Mouse (Mus musculus) CH12.LX (cell line): ENCODE measurements at regions not wholly inside any gene's neighbourhood (a gene's known extent, or its start where the extent isn't known, plus 50 kb on each side); places are given as distances from the start of the nearest gene placed in this dataset.
A peak's percentile ranks its signal among the peaks of the same experiment; 100 is the strongest.

Experiments used
- DNase-seq: peaks from one replicate; pipeline ENCODE4 v3.0.0-alpha.2; 2013; ENCODE audit errors: extremely low read depth
- H3K27ac ChIP-seq: 2 replicates; pipeline ENCODE4 v1.5.1; 2012; ENCODE audit warnings: low read depth, mild to moderate bottlenecking, control low read depth, moderate library complexity; ENCODE audit not compliant: insufficient read depth
- H3K27me3 ChIP-seq: replicated peaks from 2 replicates; pipeline ENCODE3; 2012; ENCODE audit warnings: inconsistent platforms
- H3K36me3 ChIP-seq, 2 experiments: replicated peaks in 1 of 2; 2 replicates each; pipeline versions ENCODE3 to v1.6.1; 2012; ENCODE audit warnings: inconsistent platforms in 1 of 2, low read length in 1 of 2, mild to moderate bottlenecking in 1 of 2, mixed read lengths in 1 of 2, moderate library complexity in 1 of 2; ENCODE audit not compliant: control insufficient read depth in 1 of 2, insufficient read depth in 1 of 2
- H3K4me1 ChIP-seq, 2 experiments: 2 replicates each; pipeline ENCODE4 v1.6.1; 2012; ENCODE audit warnings: inconsistent platforms in 1 of 2, moderate library complexity in 1 of 2; ENCODE audit not compliant: insufficient read depth in 2 of 2, control insufficient read depth in 1 of 2
- H3K4me2 ChIP-seq: 2 replicates; pipeline ENCODE4 v1.6.1; 2012; ENCODE audit warnings: low read depth, mild to moderate bottlenecking, control low read depth; ENCODE audit not compliant: poor library complexity, insufficient read depth, severe bottlenecking
- H3K4me3 ChIP-seq, 3 experiments: fragments of 150-350 bp in 1 of 3; sonication (generic) in 1 of 3; replicated peaks in 1 of 3; 2 replicates each; pipeline versions ENCODE3 to v1.5.1; 2011 to 2012; ENCODE audit warnings: low read depth in 2 of 3, low read length in 2 of 3, mild to moderate bottlenecking in 2 of 3, moderate library complexity in 2 of 3, control low read depth in 1 of 3, improper control_type of control experiment in 1 of 3, inconsistent platforms in 1 of 3, mixed read lengths in 1 of 3; ENCODE audit not compliant: poor library complexity in 1 of 3
- H3K79me2 ChIP-seq: replicated peaks from 2 replicates; pipeline ENCODE4 v1.6.1; 2012; ENCODE audit warnings: mild to moderate bottlenecking, moderate library complexity; ENCODE audit not compliant: control insufficient read depth, poor library complexity, insufficient read depth, severe bottlenecking; ENCODE audit errors: extremely low read depth
- H3K9ac ChIP-seq: 2 replicates; pipeline ENCODE4 v1.6.1; 2012; ENCODE audit warnings: low read depth, mild to moderate bottlenecking, control low read depth, moderate library complexity; ENCODE audit not compliant: insufficient read depth
- H3K9me3 ChIP-seq: replicated peaks from 2 replicates; pipeline ENCODE3; 2012; ENCODE audit warnings: low read length, inconsistent platforms, mixed read lengths
- BHLHE40 ChIP-seq: IDR thresholded peaks from 2 replicates; pipeline ENCODE4 v1.6.1; 2011; ENCODE audit warnings: mild to moderate bottlenecking, low read depth, low read length, improper control_type of control experiment
- CTCF ChIP-seq, 2 experiments: IDR thresholded peaks in 1 of 2; conservative IDR thresholded peaks in 1 of 2; 2 replicates each; pipeline ENCODE4 v1.5.1; 2011 to 2012; ENCODE audit warnings: low read depth in 2 of 2, low read length in 2 of 2, improper control_type of control experiment in 1 of 2, inconsistent platforms in 1 of 2, mild to moderate bottlenecking in 1 of 2, moderate library complexity in 1 of 2
- EP300 ChIP-seq: IDR thresholded peaks from 2 replicates; pipeline ENCODE4 v1.6.1; 2011; ENCODE audit warnings: low read length, improper control_type of control experiment
- ETS1 ChIP-seq: conservative IDR thresholded peaks from 2 replicates; pipeline ENCODE4 v1.6.1; 2012; ENCODE audit warnings: low read depth, mild to moderate bottlenecking, inconsistent platforms, low read length, improper control_type of control experiment, moderate library complexity
- HCFC1 ChIP-seq: IDR thresholded peaks from 2 replicates; pipeline ENCODE4 v1.6.1; 2012; ENCODE audit warnings: low read depth, mild to moderate bottlenecking, inconsistent platforms, low read length, improper control_type of control experiment
- IRF4 ChIP-seq: IDR thresholded peaks from 2 replicates; pipeline ENCODE4 v1.6.1; 2014; ENCODE audit warnings: low read depth, mild to moderate bottlenecking, inconsistent platforms, low read length, improper control_type of control experiment
- JUN ChIP-seq: IDR thresholded peaks from 2 replicates; pipeline ENCODE4 v1.6.1; 2011; ENCODE audit warnings: low read depth, mild to moderate bottlenecking, low read length, improper control_type of control experiment, moderate library complexity; ENCODE audit not compliant: insufficient read depth
- JUND ChIP-seq: conservative IDR thresholded peaks from 2 replicates; pipeline ENCODE4 v1.6.1; 2011; ENCODE audit warnings: low read depth, low read length, improper control_type of control experiment
- KAT2A ChIP-seq: IDR thresholded peaks from 2 replicates; pipeline ENCODE4 v1.6.1; 2012; ENCODE audit warnings: low read length, improper control_type of control experiment, inconsistent platforms; ENCODE audit not compliant: insufficient replicate concordance
- MAFK ChIP-seq: IDR thresholded peaks from 2 replicates; pipeline ENCODE4 v1.6.1; 2011; ENCODE audit warnings: low read length, improper control_type of control experiment; ENCODE audit not compliant: insufficient replicate concordance
- MAZ ChIP-seq: IDR thresholded peaks from 2 replicates; pipeline ENCODE4 v1.6.1; 2012; ENCODE audit warnings: low read depth, mild to moderate bottlenecking, inconsistent platforms, low read length, improper control_type of control experiment, moderate library complexity
- MEF2A ChIP-seq: IDR thresholded peaks from 2 replicates; pipeline ENCODE4 v1.6.1; 2014; ENCODE audit warnings: low read depth, mild to moderate bottlenecking, inconsistent platforms, low read length, improper control_type of control experiment, borderline replicate concordance
- MXI1 ChIP-seq: IDR thresholded peaks from 2 replicates; pipeline ENCODE4 v1.6.1; 2011; ENCODE audit warnings: mild to moderate bottlenecking, low read depth, low read length, improper control_type of control experiment
- MYC ChIP-seq: IDR thresholded peaks from 2 replicates; pipeline ENCODE4 v1.6.1; 2011; ENCODE audit warnings: low read depth, mild to moderate bottlenecking, improper control_type of control experiment, low read length
- NELFE ChIP-seq: IDR thresholded peaks from 2 replicates; pipeline ENCODE4 v1.6.1; 2011; ENCODE audit warnings: low read depth, low read length, improper control_type of control experiment
- NRF1 ChIP-seq: IDR thresholded peaks from 2 replicates; pipeline ENCODE4 v1.6.1; 2014; ENCODE audit warnings: low read depth, mild to moderate bottlenecking, inconsistent platforms, low read length, improper control_type of control experiment, moderate library complexity
- PAX5 ChIP-seq: IDR thresholded peaks from 2 replicates; pipeline ENCODE4 v1.6.1; 2012; ENCODE audit warnings: low read length, inconsistent platforms, mixed read lengths
- POLR2A ChIP-seq: IDR thresholded peaks from 2 replicates; pipeline ENCODE4 v1.6.1; 2011; ENCODE audit warnings: low read depth, mild to moderate bottlenecking, improper control_type of control experiment, low read length
- POLR2AphosphoS2 ChIP-seq: IDR thresholded peaks from 2 replicates; pipeline ENCODE4 v1.6.1; 2011; ENCODE audit warnings: low read depth, low read length, improper control_type of control experiment
- RCOR1 ChIP-seq: conservative IDR thresholded peaks from 2 replicates; pipeline ENCODE4 v1.6.1; 2012; ENCODE audit warnings: low read depth, mild to moderate bottlenecking, inconsistent platforms, low read length, improper control_type of control experiment
- SIN3A ChIP-seq: IDR thresholded peaks from 2 replicates; pipeline ENCODE4 v1.6.1; 2012; ENCODE audit warnings: low read length, improper control_type of control experiment, inconsistent platforms
- SMC3 ChIP-seq: IDR thresholded peaks from 2 replicates; pipeline ENCODE4 v1.6.1; 2011; ENCODE audit warnings: low read depth, low read length, improper control_type of control experiment
- TBP ChIP-seq: conservative IDR thresholded peaks from 2 replicates; pipeline ENCODE4 v1.6.1; 2011; ENCODE audit warnings: low read depth, low read length, improper control_type of control experiment
- UBTF ChIP-seq: IDR thresholded peaks from 2 replicates; pipeline ENCODE4 v1.6.1; 2012; ENCODE audit warnings: low read depth, mild to moderate bottlenecking, inconsistent platforms, low read length, improper control_type of control experiment, moderate library complexity
- USF1 ChIP-seq: IDR thresholded peaks from 2 replicates; pipeline ENCODE4 v1.6.1; 2014; ENCODE audit warnings: low read depth, mild to moderate bottlenecking, inconsistent platforms, low read length, improper control_type of control experiment
- ZC3H11A ChIP-seq: IDR thresholded peaks from 2 replicates; pipeline ENCODE4 v1.6.1; 2012; ENCODE audit warnings: low read depth, mild to moderate bottlenecking, inconsistent platforms, low read length, improper control_type of control experiment
- ZKSCAN1 ChIP-seq: IDR thresholded peaks from 2 replicates; pipeline ENCODE4 v1.6.1; 2012; ENCODE audit warnings: low read depth, inconsistent platforms, low read length, improper control_type of control experiment, borderline replicate concordance
- dilution Hi-C: fragments of 300-500 bp; cut with MboI; formaldehyde crosslinking; loops from 2 replicates; pipeline ENCODE4 v1.14.3; 2020; ENCODE audit warnings: low sequenced_read_pairs; ENCODE audit not compliant: extremely low pct_unique_long_range_greater_than_20kb, extremely low pct_ligation_motif_present
- in situ Hi-C: fragments of 300-500 bp; cut with MboI; formaldehyde crosslinking; loops from 3 replicates; pipeline ENCODE4 v1.14.3; 2019; ENCODE audit warnings: low sequenced_read_pairs, low pct_ligation_motif_present, low pct_unique_long_range_greater_than_20kb, mixed read lengths

DNA sequence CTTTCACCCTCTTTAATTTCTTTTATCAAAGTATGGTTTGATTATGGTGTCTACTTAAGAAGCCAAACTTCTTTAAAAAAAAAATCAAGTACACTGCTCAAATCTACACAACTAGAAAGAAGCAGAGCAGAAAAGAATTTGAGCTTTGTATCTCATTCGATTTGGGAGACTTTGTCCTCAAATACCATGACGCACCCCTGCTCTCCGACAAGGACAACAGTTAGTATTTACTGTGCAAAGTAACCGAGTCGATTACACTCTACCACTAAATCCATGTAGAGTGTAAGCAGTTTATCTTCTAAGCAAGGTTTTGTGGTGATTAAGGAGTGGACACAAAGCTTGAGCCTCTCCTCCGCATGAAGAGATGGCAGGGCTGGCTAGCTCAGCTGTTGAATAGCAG lies 79.6 kb downstream of the Csl start:
- in situ Hi-C loops (no loop called here), dilution Hi-C loops (no loop called here)
- peaks cover 14% of the 10 kb centered on the region for H3K9me3 ChIP-seq
- no peaks in the 10 kb centered on the region for H3K36me3 ChIP-seq
- no peaks in the 10 kb centered on the region for H3K4me1 ChIP-seq
- no peak for DNase-seq
- H3K4me3 ChIP-seq, result no peak overlapping the region
- H3K79me2 ChIP-seq, result no peaks in the 10 kb centered on the region
- TF ChIP-seq MAZ (no peak), EP300 (no peak), RCOR1 (no peak), SMC3 (no peak), PAX5 (no peak), UBTF (no peak), HCFC1 (no peak), IRF4 (no peak), ZKSCAN1 (no peak), BHLHE40 (no peak), USF1 (no peak), ETS1 (no peak), NRF1 (no peak)
- H3K27ac ChIP-seq, result no peak overlapping the region
- no peak overlapping the region for H3K4me2 ChIP-seq
- H3K9ac ChIP-seq, result no peak overlapping the region
- no peaks in the 10 kb centered on the region for H3K27me3 ChIP-seq

DNA sequence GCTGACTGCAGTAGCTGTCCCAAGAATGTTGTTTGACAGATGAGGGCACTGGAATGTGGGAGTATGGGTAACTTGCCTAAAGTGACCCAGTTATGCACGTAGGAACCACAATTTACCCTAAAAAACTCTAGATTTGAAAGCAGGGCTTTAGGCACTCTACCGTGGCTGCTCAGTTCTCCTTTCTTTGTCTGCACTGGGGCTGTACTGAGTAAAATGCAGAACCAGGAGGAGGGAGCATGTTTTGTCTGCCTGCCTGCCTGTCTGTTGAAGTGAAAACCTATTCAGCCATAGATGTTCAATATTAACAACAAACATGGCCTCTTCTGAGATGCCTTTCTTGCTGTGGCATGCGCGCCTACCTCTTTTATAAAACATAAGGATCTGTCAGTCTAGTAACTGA lies 77.5 kb downstream of the Csl start:
- peak; percentile 23 for DNase-seq
- no peak overlapping the region for H3K4me2 ChIP-seq
- H3K4me1 ChIP-seq, result no peaks in the 10 kb centered on the region
- H3K27ac ChIP-seq, result no peak overlapping the region
- H3K79me2 ChIP-seq, result no peaks in the 10 kb centered on the region
- in situ Hi-C loops, result no loop called here
- peaks cover 14% of the 10 kb centered on the region for H3K9me3 ChIP-seq
- dilution Hi-C loops, result no loop called here
- H3K9ac ChIP-seq, result no peak overlapping the region
- H3K4me3 ChIP-seq, result no peak overlapping the region
- no peaks in the 10 kb centered on the region for H3K27me3 ChIP-seq
- no peaks in the 10 kb centered on the region for H3K36me3 ChIP-seq
- TF ChIP-seq KAT2A (no peak), JUN (no peak), MXI1 (no peak), CTCF (conservative IDR thresholded peaks at IDR 0.05 in 1 of 2, IDR thresholded peaks at IDR 0.05 in 1 of 2; ENCODE audit: low read depth in 2 of 2, low read length in 2 of 2) (no peak), MYC (no peak), NELFE (no peak), NRF1 (no peak), ZC3H11A (no peak), POLR2AphosphoS2 (no peak), MEF2A (no peak), JUND (no peak), SIN3A (no peak), UBTF (no peak), BHLHE40 (no peak), TBP (no peak), MAFK (no peak), IRF4 (no peak), SMC3 (no peak), POLR2A (no peak)
